Mouse (Mus musculus): ENCODE data around the gene Mrpl52. TPM values are rescaled to one million over a fixed set of nuclear protein-coding genes. Genes with fewer than 3 reads are reported as not detected.

Gene Mrpl52
- polyA plus RNA-seq, 1 experiment from 2014 or later: 286 TPM

GRCm38 (mm10) chr14:54413877-54414700, 12.6 kb upstream of the Mrpl52 start:
- 0 out of 2 replicates have a peak, but pooled peaks have one; percentile 26 for ATAC-seq (ENCODE audit: insufficient number of reproducible peaks, insufficient read depth, low FRiP score, low TSS enrichment, low read depth)
- peaks cover 29% of the 10 kb centered on the region for H3K27me3 ChIP-seq
- H3K9ac ChIP-seq: peak overlapping the region; percentile 49; the same call in 1 of the 2 replicates
- H3K4me2 ChIP-seq: peak overlapping the region; percentile 57
- WGBS: 6% methylated on average over 18 of the region's 18 CpGs
- H3K4me3 ChIP-seq: peak overlapping the region; percentile 25
- no peaks in the 10 kb centered on the region; the same call in 1 of the 2 replicates for H3K9me3 ChIP-seq
- peak overlapping the region; percentile 48; the same call in 1 of the 2 replicates for H3K27ac ChIP-seq
- H3K4me1 ChIP-seq: peaks cover 31% of the 10 kb centered on the region
- no peaks in the 10 kb centered on the region for H3K36me3 ChIP-seq

GRCm38 (mm10) chr14:54415241-54416020, 11.3 kb upstream of the Mrpl52 start:
- 18% methylated on average over 13 of the region's 13 CpGs for WGBS

GRCm38 (mm10) chr14:54416229-54416775, 10.4 kb upstream of the Mrpl52 start:
- H3K9me3 ChIP-seq: no peaks in the 10 kb centered on the region; the same call in 1 of the 2 replicates
- H3K9ac ChIP-seq: no peak overlapping the region
- no peak overlapping the region for H3K4me2 ChIP-seq
- H3K4me1 ChIP-seq: peaks cover 31% of the 10 kb centered on the region
- peaks cover 29% of the 10 kb centered on the region for H3K27me3 ChIP-seq
- H3K36me3 ChIP-seq: no peaks in the 10 kb centered on the region
- H3K27ac ChIP-seq: no peak overlapping the region
- 26% methylated on average over 5 of the region's 5 CpGs for WGBS
- no peak for ATAC-seq (ENCODE audit: insufficient number of reproducible peaks, insufficient read depth, low FRiP score, low TSS enrichment, low read depth)
- H3K4me3 ChIP-seq: no peak overlapping the region

More at GRCm38 (mm10) chr14:54415241-54416020, 11.3 kb upstream of the Mrpl52 start:
- H3K36me3 ChIP-seq: no peaks in the 10 kb centered on the region
- ATAC-seq (ENCODE audit: insufficient number of reproducible peaks, insufficient read depth, low FRiP score, low TSS enrichment, low read depth): no peak
- H3K4me2 ChIP-seq: no peak overlapping the region
- no peaks in the 10 kb centered on the region; the same call in 1 of the 2 replicates for H3K9me3 ChIP-seq
- H3K4me1 ChIP-seq: peaks cover 31% of the 10 kb centered on the region
- no peak overlapping the region for H3K27ac ChIP-seq
- H3K9ac ChIP-seq: no peak overlapping the region
- peaks cover 29% of the 10 kb centered on the region for H3K27me3 ChIP-seq
- no peak overlapping the region for H3K4me3 ChIP-seq

- H3K4me1 ChIP-seq: peaks cover 31% of the 10 kb centered on the region
- no peak for ATAC-seq (ENCODE audit: insufficient number of reproducible peaks, insufficient read depth, low FRiP score, low TSS enrichment, low read depth)
- H3K36me3 ChIP-seq: no peaks in the 10 kb centered on the region
- H3K27ac ChIP-seq: no peak overlapping the region
- H3K27me3 ChIP-seq: peaks cover 29% of the 10 kb centered on the region
- 57% methylated on average over 4 of the region's 4 CpGs for WGBS
- no peak overlapping the region for H3K4me3 ChIP-seq
- no peaks in the 10 kb centered on the region; the same call in 1 of the 2 replicates for H3K9me3 ChIP-seq
- no peak overlapping the region for H3K9ac ChIP-seq
- H3K4me2 ChIP-seq: no peak overlapping the region; the same call in 1 of the 2 replicates
These were observed 9.9 kb upstream of the Mrpl52 start for GRCm38 (mm10) chr14:54416830-54417229.

GRCm38 (mm10) chr14:54417623-54418081, 9.1 kb upstream of the Mrpl52 start, which contains the start of gene Slc7a7:
Gene Slc7a7, minus strand, starts transcription at chr14:54417780.
- Histone ChIP-seq H3K27me3 (peaks cover 29% of the 10 kb centered on the region), H3K36me3 (no peaks in the 10 kb centered on the region), H3K9me3 (no peaks in the 10 kb centered on the region; the same call in 1 of the 2 replicates), H3K4me3 (peak within 1 kb of the TSS; percentile 20), H3K27ac (no peak within 1 kb of the TSS), H3K9ac (peak within 1 kb of the TSS; percentile 40; the same call in 1 of the 2 replicates), H3K4me1 (peaks cover 31% of the 10 kb centered on the region), H3K4me2 (peak within 1 kb of the TSS; percentile 39)
- no peak for ATAC-seq (ENCODE audit: insufficient number of reproducible peaks, insufficient read depth, low FRiP score, low TSS enrichment, low read depth)
- WGBS: 4% methylated on average over 19 of the region's 19 CpGs

- no peak for ATAC-seq (ENCODE audit: insufficient number of reproducible peaks, insufficient read depth, low FRiP score, low TSS enrichment, low read depth)
- peaks cover 6% of the 10 kb centered on the region for H3K4me1 ChIP-seq
- H3K4me3 ChIP-seq: no peak overlapping the region
- H3K9ac ChIP-seq: no peak overlapping the region
- H3K36me3 ChIP-seq: no peaks in the 10 kb centered on the region
- H3K4me2 ChIP-seq: no peak overlapping the region
- peaks cover 18% of the 10 kb centered on the region for H3K27me3 ChIP-seq
- H3K27ac ChIP-seq: no peak overlapping the region
- peaks cover 3% of the 10 kb centered on the region; the same call in 1 of the 2 replicates for H3K9me3 ChIP-seq
- WGBS: 62% methylated on average over 2 of the region's 2 CpGs
These were observed 5.7 kb upstream of the Mrpl52 start for GRCm38 (mm10) chr14:54421014-54421413.

- Histone ChIP-seq H3K36me3 (no peaks in the 10 kb centered on the region), H3K27me3 (no peaks in the 10 kb centered on the region), H3K9me3 (peaks cover 3% of the 10 kb centered on the region; the same call in 1 of the 2 replicates), H3K27ac (no peak overlapping the region), H3K4me3 (no peak overlapping the region), H3K4me1 (no peaks in the 10 kb centered on the region; the same call in none of the 2 replicates), H3K4me2 (no peak overlapping the region), H3K9ac (no peak overlapping the region)
- 63% methylated on average over 5 of the region's 5 CpGs for WGBS
- ATAC-seq (ENCODE audit: insufficient number of reproducible peaks, insufficient read depth, low FRiP score, low TSS enrichment, low read depth): no peak
These were observed 3.3 kb upstream of the Mrpl52 start for GRCm38 (mm10) chr14:54423406-54423805.

GRCm38 (mm10) chr14:54424634-54425033, 2.1 kb upstream of the Mrpl52 start:
- WGBS: 78% methylated on average over 1 of the region's 1 CpGs
- 0 out of 2 replicates have a peak, but pooled peaks cover 3% of the 10 kb centered on the region for H3K9me3 ChIP-seq
- no peak overlapping the region for H3K9ac ChIP-seq
- peaks cover 6% of the 10 kb centered on the region for H3K36me3 ChIP-seq
- no peak overlapping the region for H3K27ac ChIP-seq
- no peak overlapping the region for H3K4me2 ChIP-seq
- no peak for ATAC-seq (ENCODE audit: insufficient number of reproducible peaks, insufficient read depth, low FRiP score, low TSS enrichment, low read depth)
- H3K4me1 ChIP-seq: peaks cover 6% of the 10 kb centered on the region
- no peaks in the 10 kb centered on the region for H3K27me3 ChIP-seq
- no peak overlapping the region for H3K4me3 ChIP-seq

GRCm38 (mm10) chr14:54425540-54425939, 1.2 kb upstream of the Mrpl52 start:
- Histone ChIP-seq H3K27me3 (no peaks in the 10 kb centered on the region), H3K27ac (no peak overlapping the region), H3K4me2 (no peak overlapping the region), H3K9ac (no peak overlapping the region), H3K9me3 (0 out of 2 replicates have a peak, but pooled peaks cover 3% of the 10 kb centered on the region), H3K4me1 (peaks cover 15% of the 10 kb centered on the region), H3K4me3 (no peak overlapping the region), H3K36me3 (peaks cover 9% of the 10 kb centered on the region)
- 91% methylated on average over 1 of the region's 1 CpGs for WGBS
- ATAC-seq (ENCODE audit: insufficient number of reproducible peaks, insufficient read depth, low FRiP score, low TSS enrichment, low read depth): no peak

- Histone ChIP-seq H3K4me1 (peaks cover 19% of the 10 kb centered on the region), H3K27me3 (no peaks in the 10 kb centered on the region), H3K27ac (peak overlapping the region; percentile 90), H3K4me3 (peak overlapping the region; percentile 88), H3K36me3 (peaks cover 9% of the 10 kb centered on the region), H3K9ac (peak overlapping the region; percentile 88), H3K9me3 (0 out of 2 replicates have a peak, but pooled peaks cover 3% of the 10 kb centered on the region), H3K4me2 (peak overlapping the region; percentile 62)
- 33% methylated on average over 14 of the region's 14 CpGs for WGBS
- no peak for ATAC-seq (ENCODE audit: insufficient number of reproducible peaks, insufficient read depth, low FRiP score, low TSS enrichment, low read depth)
These were observed 563 bp upstream of the Mrpl52 start for GRCm38 (mm10) chr14:54426003-54426688.
